Mouse (Mus musculus) forebrain, embryonic 15.5 days (tissue): ENCODE results near the gene Vmn1r81. TPM values are rescaled to one million over a fixed set of nuclear protein-coding genes. Genes with fewer than 3 reads are reported as not detected.

Source experiments
- ATAC-seq: fragments of 200-750 bp; cut with Nextera tagmentation; replicated peaks from 2 replicates; pipeline ENCODE4 v1.8.0; 2017; ENCODE audit warnings: mild to moderate bottlenecking, moderate TSS enrichment, moderate library complexity
- H3K27ac ChIP-seq: fragments of 300-500 bp; sonication (generic); replicated peaks from 2 replicates; pipeline ENCODE4 v1.5.1; 2015; ENCODE audit warnings: mild to moderate bottlenecking, inconsistent platforms
- H3K27me3 ChIP-seq: fragments of 300-500 bp; sonication (generic); 2 replicates; pipeline ENCODE4 v1.6.1; 2015; ENCODE audit warnings: inconsistent platforms
- H3K36me3 ChIP-seq: fragments of 300-500 bp; sonication (generic); 2 replicates; pipeline ENCODE4 v1.6.1; 2015; ENCODE audit warnings: mild to moderate bottlenecking, inconsistent platforms
- H3K4me1 ChIP-seq: fragments of 300-500 bp; sonication (generic); 2 replicates; pipeline ENCODE4 v1.6.1; 2015; ENCODE audit warnings: inconsistent platforms
- H3K4me2 ChIP-seq: fragments of 300-500 bp; sonication (generic); replicated peaks from 2 replicates; pipeline ENCODE4 v1.6.1; 2015; ENCODE audit warnings: mild to moderate bottlenecking, inconsistent platforms
- H3K4me3 ChIP-seq: fragments of 300-500 bp; sonication (generic); 2 replicates; pipeline ENCODE4 v1.5.1; 2015; ENCODE audit warnings: mild to moderate bottlenecking, inconsistent platforms
- H3K9ac ChIP-seq: fragments of 300-500 bp; sonication (generic); replicated peaks from 2 replicates; pipeline ENCODE4 v1.6.1; 2015; ENCODE audit warnings: mild to moderate bottlenecking, inconsistent platforms
- H3K9me3 ChIP-seq: fragments of 300-500 bp; sonication (generic); 2 replicates; pipeline ENCODE4 v1.6.1; 2016; ENCODE audit warnings: inconsistent platforms
- WGBS: fragments of 180-500 bp; shearing (Covaris S2); methylation state at CpG from one replicate; pipeline ENCODE4 v1.1.7; 2015; ENCODE audit warnings: mixed read lengths; 5-methylcytosine and 5-hydroxymethylcytosine counted together
- polyA plus RNA-seq: library from polyadenylated mRNA; unstranded; fragments of >200 nt; fragmentation: Nextera tagmentation; extraction: Ambion mirVana; gene quantifications from 2 replicates; pipeline ENCODE4 v1.2.1, GENCODE M21; 2015

The Vmn1r81 gene
- polyA plus RNA-seq: not detected in 2 replicates

GRCm38 (mm10) chr7:12268169-12268568, at the start of gene Vmn1r81:
TSS of gene Vmn1r81 (minus strand) at chr7:12268269.
- Histone ChIP-seq H3K27ac (no peak within 1 kb of the TSS), H3K4me1 (no peaks in the 10 kb centered on the region), H3K27me3 (no peaks in the 10 kb centered on the region), H3K4me2 (no peak within 1 kb of the TSS), H3K9ac (no peak within 1 kb of the TSS), H3K36me3 (no peaks in the 10 kb centered on the region), H3K4me3 (no peak within 1 kb of the TSS), H3K9me3 (0 out of 2 replicates have a peak, but pooled peaks cover 6% of the 10 kb centered on the region)
- ATAC-seq: no peak
- 66% methylated on average over 1 of the region's 1 CpGs for WGBS

DNA sequence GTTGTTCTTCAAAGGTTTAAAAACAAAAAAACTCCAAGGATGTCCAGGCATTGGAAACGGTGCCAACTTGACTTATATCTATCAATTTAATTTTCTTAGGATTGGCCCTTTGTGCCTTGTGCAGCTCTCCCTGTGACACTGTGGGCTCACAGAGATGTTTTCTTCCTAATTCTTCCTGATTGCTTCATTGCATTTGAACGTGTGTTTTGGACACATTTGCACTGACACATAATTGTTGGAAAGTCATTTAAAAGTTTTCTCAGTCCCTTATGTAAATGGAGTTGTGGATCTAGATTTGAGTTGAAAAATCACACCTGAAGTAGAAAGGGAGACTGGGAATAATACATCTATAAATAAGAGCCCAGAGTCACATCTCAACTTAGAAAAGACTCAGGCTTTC, 32.1 kb upstream of the Vmn1r81 start, which contains the start of gene Vmn1r82:
TSS of gene Vmn1r82 (plus strand) at position 301 of the 400 bp plus-strand sequence.
- Histone ChIP-seq H3K9ac (no peak within 1 kb of the TSS), H3K27me3 (no peaks in the 10 kb centered on the region), H3K27ac (no peak within 1 kb of the TSS), H3K4me1 (no peaks in the 10 kb centered on the region), H3K36me3 (no peaks in the 10 kb centered on the region), H3K4me2 (no peak within 1 kb of the TSS), H3K4me3 (no peak within 1 kb of the TSS), H3K9me3 (peaks cover 18% of the 10 kb centered on the region)
- no peak for ATAC-seq
- 55% methylated on average over 2 of the region's 2 CpGs for WGBS

DNA sequence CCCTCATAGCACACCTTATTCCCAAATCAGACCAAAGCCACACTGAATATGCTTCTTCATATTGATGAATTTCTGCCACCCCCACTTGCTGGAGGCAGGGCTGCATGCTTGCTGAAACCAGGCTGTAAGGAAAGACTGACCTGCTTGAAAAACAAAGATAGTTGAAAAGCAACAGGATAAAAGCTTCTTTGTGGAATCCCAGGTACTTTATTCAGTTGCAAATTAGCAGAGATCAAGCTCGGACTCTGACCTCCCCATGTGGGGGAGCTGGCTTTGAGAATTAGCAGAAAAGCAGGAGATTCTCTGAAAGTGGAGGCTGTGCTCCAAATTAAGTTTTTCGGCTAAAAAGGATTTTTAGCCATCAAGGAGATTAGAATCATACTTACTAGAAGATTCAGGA, 63.9 kb downstream of the Vmn1r81 start:
- WGBS: 50% methylated on average over 2 of the region's 2 CpGs
- ATAC-seq: no peak

More for the DNA sequence above, 63.9 kb downstream of the Vmn1r81 start:
- 0 out of 2 replicates have a peak, but pooled peaks cover 5% of the 10 kb centered on the region for H3K9me3 ChIP-seq
- no peak overlapping the region for H3K27ac ChIP-seq
- no peaks in the 10 kb centered on the region for H3K27me3 ChIP-seq
- no peak overlapping the region for H3K4me3 ChIP-seq
- H3K4me1 ChIP-seq: no peaks in the 10 kb centered on the region
- no peak overlapping the region for H3K9ac ChIP-seq
- no peaks in the 10 kb centered on the region for H3K36me3 ChIP-seq
- no peak overlapping the region for H3K4me2 ChIP-seq

Other genes with a start within 250 kb of the Vmn1r81 start
- not detected in 2 replicates for gene Vmn1r77, start 231.5 kb downstream of the Vmn1r81 start, polyA plus RNA-seq
- not detected in 2 replicates for gene Vmn1r78, start 118.0 kb downstream of the Vmn1r81 start, polyA plus RNA-seq
- gene Vmn1r79, start 97.0 kb downstream of the Vmn1r81 start, polyA plus RNA-seq: not detected in 2 replicates
- gene Vmn1r80, start 79.0 kb downstream of the Vmn1r81 start, polyA plus RNA-seq: not detected in 2 replicates
- gene Vmn1r82, start 32.2 kb upstream of the Vmn1r81 start, polyA plus RNA-seq: not detected in 2 replicates
- not detected in 2 replicates for gene Vmn1r83, start 61.2 kb upstream of the Vmn1r81 start, polyA plus RNA-seq
- not detected in 2 replicates for gene Vmn1r84, start 101.0 kb upstream of the Vmn1r81 start, polyA plus RNA-seq
- 9.5 and 10.1 TPM in 2 replicates for gene Zfp551, start 154.5 kb upstream of the Vmn1r81 start, polyA plus RNA-seq
- gene Zfp606, start 210.0 kb upstream of the Vmn1r81 start, polyA plus RNA-seq: 49.2 and 52.5 TPM in 2 replicates
- gene 2900092C05Rik, start 244.2 kb upstream of the Vmn1r81 start, polyA plus RNA-seq: not detected in 2 replicates